Mouse (Mus musculus) midbrain, embryonic 14.5 days (tissue): Measurements from ENCODE around the gene Arhgap33. TPM values are rescaled to one million over a fixed set of nuclear protein-coding genes. Genes with fewer than 3 reads are reported as not detected.

Experiments used
- ATAC-seq: fragments of 200-750 bp; cut with Nextera tagmentation; 2 replicates; pipeline ENCODE4 v1.8.0; 2017; ENCODE audit warnings: moderate number of reproducible peaks, moderate library complexity; ENCODE audit not compliant: low FRiP score, low TSS enrichment
- DNase-seq: peaks from one replicate; pipeline ENCODE4 v3.0.0-alpha.2; 2015
- H3K27ac ChIP-seq: fragments of 300-500 bp; sonication (generic); replicated peaks from 2 replicates; pipeline ENCODE4 v1.5.1; 2014; ENCODE audit warnings: mild to moderate bottlenecking, low read depth, low read length, moderate library complexity
- H3K27me3 ChIP-seq: fragments of 300-500 bp; sonication (generic); 2 replicates; pipeline ENCODE4 v1.6.1; 2014; ENCODE audit warnings: low read length, control low read depth, mixed read lengths; ENCODE audit not compliant: control insufficient read depth, insufficient read depth
- H3K36me3 ChIP-seq: fragments of 300-500 bp; sonication (generic); 2 replicates; pipeline ENCODE4 v1.6.1; 2014; ENCODE audit warnings: low read length, control low read depth; ENCODE audit not compliant: control insufficient read depth, insufficient read depth
- H3K4me1 ChIP-seq: fragments of 300-500 bp; sonication (generic); 2 replicates; pipeline ENCODE4 v1.6.1; 2014; ENCODE audit warnings: mild to moderate bottlenecking, antibody characterized with exemption, low read length, control low read depth; ENCODE audit not compliant: control insufficient read depth, insufficient read depth
- H3K4me2 ChIP-seq: fragments of 300-500 bp; sonication (generic); 2 replicates; pipeline ENCODE4 v1.6.1; 2014; ENCODE audit warnings: mild to moderate bottlenecking, low read length, moderate library complexity
- H3K4me3 ChIP-seq: fragments of 300-500 bp; sonication (generic); replicated peaks from 2 replicates; pipeline ENCODE4 v1.5.1; 2014; ENCODE audit warnings: low read depth, low read length
- H3K9ac ChIP-seq: fragments of 300-500 bp; sonication (generic); replicated peaks from 2 replicates; pipeline ENCODE4 v1.6.1; 2014; ENCODE audit warnings: mild to moderate bottlenecking, low read length, moderate library complexity
- H3K9me3 ChIP-seq: fragments of 300-500 bp; sonication (generic); 2 replicates; pipeline ENCODE4 v1.6.1; 2016; ENCODE audit warnings: low read length, control low read depth, mixed read lengths; ENCODE audit not compliant: control insufficient read depth
- WGBS: fragments of 180-500 bp; shearing (Covaris S2); extraction: QIAGEN DNeasy Blood & Tissue Kit; methylation state at CpG from one replicate; pipeline ENCODE4 v1.1.7; 2014; 5-methylcytosine and 5-hydroxymethylcytosine counted together
- microRNA-seq: library from miRNA; unstranded; fragments of <30 nt; microRNA quantifications from one replicate; pipeline ENCODE4, GENCODE M21; 2016
- polyA plus RNA-seq: library from polyadenylated mRNA; unstranded; fragments of >200 nt; fragmentation: Nextera tagmentation; extraction: Ambion mirVana; gene quantifications from 2 replicates; pipeline ENCODE4 v1.2.1, GENCODE M21; 2014

The Arhgap33 gene
- polyA plus RNA-seq, 1 experiment from 2014 or later, result 129 TPM

- DNase-seq, result peak; percentile 57
- Histone ChIP-seq H3K36me3 (no peaks in the 10 kb centered on the region), H3K4me3 (no peak overlapping the region), H3K27ac (no peak overlapping the region), H3K4me1 (0 out of 2 replicates have a peak, but pooled peaks cover under 1% of the 10 kb centered on the region), H3K27me3 (peaks cover 12% of the 10 kb centered on the region), H3K9ac (no peak overlapping the region), H3K9me3 (no peaks in the 10 kb centered on the region), H3K4me2 (no peak overlapping the region)
- no peak for ATAC-seq
- 43% methylated on average over 5 of the region's 5 CpGs for WGBS
These were observed 62.4 kb downstream of the Arhgap33 start for GRCm38 (mm10) chr7:30472411-30472810.

Small RNA genes lying within 50 kb of the gene (microRNA-seq; reads per million reads assigned to microRNA genes)
- gene Gm38670, result 0.44 reads per million

Other genes with a start within 250 kb of the Arhgap33 start
- 121 and 131 TPM in 2 replicates for gene Clip3, start 243.3 kb downstream of the Arhgap33 start, polyA plus RNA-seq
- gene Alkbh6, start 226.3 kb downstream of the Arhgap33 start, polyA plus RNA-seq, result 107 and 145 TPM in 2 replicates
- 9.3 and 10.2 TPM in 2 replicates for gene Syne4, start 220.3 kb downstream of the Arhgap33 start, polyA plus RNA-seq
- gene E130208F15Rik, start 213.3 kb downstream of the Arhgap33 start, polyA plus RNA-seq, result not detected in 2 replicates
- gene Sdhaf1, start 211.2 kb downstream of the Arhgap33 start, polyA plus RNA-seq, result 19.8 and 20.4 TPM in 2 replicates
- 13.9 and 16.3 TPM in 2 replicates for gene Lrfn3, start 172.3 kb downstream of the Arhgap33 start, polyA plus RNA-seq
- gene Tyrobp, start 121.3 kb downstream of the Arhgap33 start, polyA plus RNA-seq, result 11.4 and 29.7 TPM in 2 replicates
- 0.58 TPM in 1 of 2 replicates, not detected in the other for gene Hcst, start 115.2 kb downstream of the Arhgap33 start, polyA plus RNA-seq
- 1.4 and 2.3 TPM in 2 replicates for gene Nfkbid, start 113.3 kb downstream of the Arhgap33 start, polyA plus RNA-seq
- 662 and 710 TPM in 2 replicates for gene Aplp1, start 89.5 kb downstream of the Arhgap33 start, polyA plus RNA-seq
- 5.0 and 5.7 TPM in 2 replicates for gene Kirrel2, start 77.4 kb downstream of the Arhgap33 start, polyA plus RNA-seq
- 0.74 and 1.4 TPM in 2 replicates for gene Nphs1, start 76.7 kb downstream of the Arhgap33 start, polyA plus RNA-seq
- not detected in 2 replicates for gene Prodh2, start 41.4 kb downstream of the Arhgap33 start, polyA plus RNA-seq
- gene Hspb6, start 17.1 kb upstream of the Arhgap33 start, polyA plus RNA-seq, result 6.3 and 7.4 TPM in 2 replicates
- gene Proser3, start 17.2 kb upstream of the Arhgap33 start, polyA plus RNA-seq, result 7.4 and 10.9 TPM in 2 replicates
- gene Lin37, start 24.8 kb upstream of the Arhgap33 start, polyA plus RNA-seq, result 49.9 and 59.1 TPM in 2 replicates
- 103 and 104 TPM in 2 replicates for gene U2af1l4, start 28.2 kb upstream of the Arhgap33 start, polyA plus RNA-seq
- 8.2 and 11.8 TPM in 2 replicates for gene Gm49396, start 28.3 kb upstream of the Arhgap33 start, polyA plus RNA-seq
- 99.1 and 135 TPM in 2 replicates for gene Psenen, start 28.6 kb upstream of the Arhgap33 start, polyA plus RNA-seq
- gene Igflr1, start 30.4 kb upstream of the Arhgap33 start, polyA plus RNA-seq, result 2.8 and 5.8 TPM in 2 replicates
- gene Kmt2b, start 53.7 kb upstream of the Arhgap33 start, polyA plus RNA-seq, result 13.1 and 15.4 TPM in 2 replicates
- gene Zbtb32, start 63.8 kb upstream of the Arhgap33 start, polyA plus RNA-seq, result 0.34 and 0.47 TPM in 2 replicates
- gene Upk1a, start 77.8 kb upstream of the Arhgap33 start, polyA plus RNA-seq, result 0.15 and 0.20 TPM in 2 replicates
- gene Cox6b1, start 91.1 kb upstream of the Arhgap33 start, polyA plus RNA-seq, result 999 and 1,303 TPM in 2 replicates
- not detected in 2 replicates for gene Etv2, start 100.8 kb upstream of the Arhgap33 start, polyA plus RNA-seq
- gene Rbm42, start 115.3 kb upstream of the Arhgap33 start, polyA plus RNA-seq, result 126 and 144 TPM in 2 replicates
- gene Haus5, start 129.9 kb upstream of the Arhgap33 start, polyA plus RNA-seq, result 21.6 and 22.8 TPM in 2 replicates
- gene Pmis2, start 136.5 kb upstream of the Arhgap33 start, polyA plus RNA-seq, result not detected in 2 replicates
- gene 2200002J24Rik, start 163.9 kb upstream of the Arhgap33 start, polyA plus RNA-seq, result not detected in 2 replicates
- gene Atp4a, start 177.1 kb upstream of the Arhgap33 start, polyA plus RNA-seq, result 0.53 and 1.1 TPM in 2 replicates
- 238 and 290 TPM in 2 replicates for gene Tmem147, start 194.5 kb upstream of the Arhgap33 start, polyA plus RNA-seq
- 0.83 and 1.2 TPM in 2 replicates for gene Gapdhs, start 208.6 kb upstream of the Arhgap33 start, polyA plus RNA-seq
- gene Sbsn, start 216.4 kb upstream of the Arhgap33 start, polyA plus RNA-seq, result 0.82 and 3.8 TPM in 2 replicates
- gene Dmkn, start 228.7 kb upstream of the Arhgap33 start, polyA plus RNA-seq, result 0.78 and 0.87 TPM in 2 replicates